Mouse (Mus musculus) left cerebral cortex, adult 2 months (tissue): Measurements from ENCODE around the gene Actr3b. TPM values are rescaled to one million over a fixed set of nuclear protein-coding genes. Genes with fewer than 3 reads are reported as not detected.
"Not testable (repeated sequence)": the region's sequence is repeated elsewhere in the genome, so short reads cannot be mapped to it uniquely, and the experiment has no call there.

Source experiments
- DNase-seq, 2 experiments: peaks; one replicate each; pipeline ENCODE4 v3.0.0; 2021 to 2022; ENCODE audit warnings: low spot score in 2 of 2, mixed read lengths in 1 of 2; ENCODE audit errors: extremely low spot score in 1 of 2
- H3K27ac ChIP-seq: fragments of 200-600 bp; 2 replicates; pipeline ENCODE4 v1.8.1; 2022
- H3K4me3 ChIP-seq: fragments of 200-600 bp; 2 replicates; pipeline ENCODE4 v1.8.1; 2022
- CTCF ChIP-seq: fragments of 200-600 bp; IDR thresholded peaks from 2 replicates; pipeline ENCODE4 v1.8.1; 2022; ENCODE audit warnings: antibody characterized with exemption, mild to moderate bottlenecking, moderate library complexity
- intact Hi-C: fragments of 180-260 bp; cut with DNase I; formaldehyde crosslinking; loops from one replicate; pipeline ENCODE4 v1.15.1; 2025
- long read RNA-seq, 2 experiments: library from polyadenylated mRNA; stranded (forward); transcript quantifications; one replicate each; pipeline ENCODE4 v2.0.0; 2021; ENCODE audit warnings: borderline mapping rate in 2 of 2
- total RNA-seq, 2 experiments: library from RNA; stranded (reverse); gene quantifications; 2 replicates each; pipeline ENCODE4 v1.2.3; 2021

The Actr3b gene
- total RNA-seq: 100 to 1,000 TPM; 110 to 123 TPM
- long read RNA-seq, experiment 1, transcript Actr3b-202 (11 exons, 2,031 nt): minor isoform, 51 of 186 reads
- long read RNA-seq, experiment 1, transcript Actr3b-201 (12 exons, 1,712 nt): major isoform, 89 of 186 reads
- long read RNA-seq, experiment 1, partial matches to known transcripts: 31 of 186 reads
- long read RNA-seq, experiment 1, other reads (novel, unspliced or antisense): 15 of 186 reads
- long read RNA-seq, experiment 2, transcript Actr3b-202 (11 exons, 2,031 nt): minor isoform, 39 of 118 reads
- long read RNA-seq, experiment 2, transcript Actr3b-201 (12 exons, 1,712 nt): major isoform, 52 of 118 reads
- long read RNA-seq, experiment 2, partial matches to known transcripts: 3 of 118 reads
- long read RNA-seq, experiment 2, other reads (novel, unspliced or antisense): 24 of 118 reads

- DNase-seq: peak; percentile 90
- intact Hi-C loops: loop anchor here (2.0 to 5.0 kb wide), 4 partner anchors 15 to 261 kb away; partner anchors contain the start of gene Kmt2c
These were observed at the start of gene Actr3b for GRCm38 (mm10) chr5:25759460-25760409. Gene Actr3b (plus strand): TSS chr5:25759997.

DNA sequence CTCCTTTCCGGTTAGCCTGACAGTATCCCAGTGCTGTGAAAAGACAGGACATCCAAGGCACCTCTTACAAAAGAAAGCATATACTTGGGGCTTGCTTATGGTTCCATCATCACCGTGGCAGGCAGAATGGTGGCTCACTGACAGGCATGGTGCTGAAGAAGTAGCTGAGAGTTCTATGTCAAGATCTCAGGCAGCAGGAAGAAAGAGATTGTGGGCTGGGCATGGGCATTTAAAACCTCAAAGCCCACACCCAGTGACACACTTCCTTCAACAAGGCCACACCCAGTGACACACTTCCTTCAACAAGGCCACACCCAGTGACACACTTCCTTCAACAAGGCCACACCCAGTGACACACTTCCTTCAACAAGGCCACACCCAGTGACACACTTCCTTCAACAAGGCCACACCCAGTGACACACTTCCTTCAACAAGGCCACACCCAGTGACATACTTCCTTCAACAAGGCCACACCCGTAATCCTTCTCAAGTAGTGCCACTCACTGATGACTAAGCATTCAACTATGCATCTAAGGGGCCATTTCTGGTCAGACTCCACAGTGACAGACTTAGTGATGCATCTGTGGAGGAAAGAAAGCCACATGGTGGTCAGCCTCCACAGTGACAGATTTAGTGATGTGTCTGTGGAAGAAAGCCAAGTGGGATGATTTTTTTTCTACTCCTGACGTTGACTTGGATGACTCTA, 46.6 kb upstream of the Actr3b start:
- H3K27ac ChIP-seq, intact Hi-C loops, H3K4me3 ChIP-seq, DNase-seq: not testable (repeated sequence)

More at GRCm38 (mm10) chr5:25759460-25760409, at the start of gene Actr3b:
- H3K27ac ChIP-seq: peak within 1 kb of the TSS; percentile 97
- H3K4me3 ChIP-seq: peak within 1 kb of the TSS; percentile 88
- no peak for TF ChIP-seq CTCF

DNA sequence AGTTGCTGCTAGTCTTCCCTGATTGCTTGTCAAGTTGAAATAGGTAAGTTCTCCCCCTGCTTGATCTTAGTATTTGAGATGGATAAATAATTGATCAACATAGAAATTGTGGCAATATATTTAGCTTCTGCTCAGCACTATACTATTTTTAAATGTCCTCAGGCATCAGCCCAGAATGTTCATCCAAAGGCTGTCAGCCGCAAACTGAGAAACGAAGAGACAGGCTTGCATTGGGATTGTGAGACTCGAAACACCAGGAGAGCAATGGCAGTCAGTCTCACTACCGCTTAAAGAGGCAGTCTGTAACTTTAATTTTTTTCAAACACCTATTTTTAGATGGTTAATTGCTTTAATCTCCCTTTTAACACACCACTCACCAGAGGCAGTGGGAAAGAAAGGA, 40.4 kb upstream of the Actr3b start:
- intact Hi-C loops: no loop called here
- Histone ChIP-seq H3K4me3 (no peak overlapping the region), H3K27ac (no peak overlapping the region)
- TF ChIP-seq CTCF: no peak
- no peak for DNase-seq

DNA sequence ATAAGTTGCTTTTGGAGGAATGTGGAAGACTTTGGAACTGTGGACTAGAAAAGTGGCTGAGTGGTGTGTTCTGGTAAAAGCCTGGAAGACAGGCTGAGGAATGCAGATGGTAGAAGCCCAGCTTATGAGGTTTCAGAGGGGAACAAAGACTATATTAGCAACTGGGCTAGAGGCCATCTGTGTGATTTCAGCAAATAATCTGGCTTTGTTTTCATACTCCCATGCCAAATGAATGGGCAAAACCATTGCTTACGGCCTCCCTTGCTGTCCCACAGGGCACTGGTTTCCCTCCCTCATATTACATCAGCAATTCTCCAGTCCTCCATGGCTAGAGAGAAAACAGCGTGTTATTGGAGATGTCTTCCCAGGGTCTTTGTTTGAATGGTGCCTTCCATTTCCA, 36.8 kb upstream of the Actr3b start:
- TF ChIP-seq CTCF: no peak
- intact Hi-C loops: no loop called here
- Histone ChIP-seq H3K4me3 (no peak overlapping the region), H3K27ac (no peak overlapping the region)
- DNase-seq: no peak

- no peak for DNase-seq
- Histone ChIP-seq H3K4me3 (no peak overlapping the region), H3K27ac (no peak overlapping the region)
- intact Hi-C loops: no loop called here
- TF ChIP-seq CTCF: no peak
These were observed 35.6 kb upstream of the Actr3b start for GRCm38 (mm10) chr5:25724134-25724675.

DNA sequence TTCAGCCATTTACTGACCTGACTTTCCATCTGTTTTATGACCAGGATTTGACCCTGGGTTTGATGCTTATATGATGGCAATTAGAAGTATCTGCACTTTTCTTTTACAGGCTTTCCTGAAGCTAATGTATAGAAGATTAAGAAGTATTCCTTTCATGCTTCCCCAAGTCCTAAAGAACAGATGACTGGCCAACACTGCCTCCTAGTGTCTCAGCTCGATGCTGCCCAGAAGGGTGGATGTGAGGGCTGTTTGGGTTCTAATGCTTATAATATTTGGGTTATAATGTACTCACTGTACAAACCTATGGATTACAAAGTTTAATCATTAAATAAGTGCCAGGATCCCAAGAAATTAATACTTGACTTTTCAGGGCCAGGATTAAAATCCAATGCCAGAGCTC, 25.5 kb upstream of the Actr3b start:
- TF ChIP-seq CTCF: peak; percentile 82
- H3K4me3 ChIP-seq: no peak overlapping the region
- no peak overlapping the region for H3K27ac ChIP-seq
- peak; percentile 29 to 55 for DNase-seq
- intact Hi-C loops: loop anchor here (5.0 kb wide), 1 partner anchor 297 kb away; no protein-coding TSS in a partner anchor

GRCm38 (mm10) chr5:25735861-25736260, 23.9 kb upstream of the Actr3b start:
- H3K27ac ChIP-seq: no peak overlapping the region
- peak; percentile 37 to 70 for DNase-seq
- TF ChIP-seq CTCF: no peak
- no peak overlapping the region for H3K4me3 ChIP-seq
- intact Hi-C loops: loop anchor here (5.0 kb wide), 1 partner anchor 314 kb away; no protein-coding TSS in a partner anchor

- no peak for DNase-seq
- no peak for TF ChIP-seq CTCF
- Histone ChIP-seq H3K4me3 (no peak overlapping the region), H3K27ac (no peak overlapping the region)
- intact Hi-C loops: loop anchor here (5.0 kb wide), 1 partner anchor 316 kb away; no protein-coding TSS in a partner anchor
These were observed 21.3 kb upstream of the Actr3b start for GRCm38 (mm10) chr5:25738448-25738847.

DNA sequence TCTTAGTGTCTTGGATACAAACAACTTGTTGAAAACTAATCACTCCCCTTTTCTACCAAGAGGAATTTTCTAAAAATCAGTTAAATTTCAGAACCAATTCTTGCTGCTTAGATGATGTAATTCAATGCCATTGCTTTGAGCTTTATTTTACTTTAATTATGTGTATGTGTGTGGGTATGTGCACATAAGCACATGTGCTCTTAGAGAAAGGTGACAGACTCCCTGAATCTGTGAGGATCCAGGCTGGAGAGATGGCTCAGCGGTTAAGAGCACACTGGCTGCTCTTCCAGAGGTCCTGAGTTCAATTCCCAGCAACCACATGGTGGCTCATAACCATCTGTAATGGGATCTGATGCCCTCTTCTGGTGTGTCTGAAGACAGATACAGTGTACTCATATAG, 20.9 kb upstream of the Actr3b start:
- intact Hi-C loops: loop anchor here (5.0 kb wide), 1 partner anchor 317 kb away; no protein-coding TSS in a partner anchor
- DNase-seq: not testable (repeated sequence)

DNA sequence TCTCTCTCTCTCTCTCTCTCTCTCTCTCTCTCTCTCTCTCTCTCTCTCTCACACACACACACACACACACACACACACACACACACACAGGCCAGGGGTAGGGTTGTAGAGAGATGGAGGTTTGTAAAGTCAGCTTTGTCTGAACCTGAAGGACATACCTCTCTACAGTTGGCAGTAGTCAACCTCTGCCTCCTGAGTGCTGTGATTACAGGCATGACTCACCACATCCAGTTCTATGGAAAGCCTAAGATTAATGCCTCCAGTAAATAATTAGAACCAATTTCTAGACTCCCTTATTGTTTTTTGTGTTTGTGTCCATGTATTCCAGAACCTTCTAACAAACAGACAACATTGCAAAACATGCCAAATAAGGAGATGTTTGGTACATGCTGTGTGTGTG, 11.9 kb upstream of the Actr3b start:
- Histone ChIP-seq H3K27ac (no peak overlapping the region), H3K4me3 (no peak overlapping the region)
- intact Hi-C loops: no loop called here
- no peak for TF ChIP-seq CTCF
- no peak for DNase-seq

More for the DNA sequence above, 20.9 kb upstream of the Actr3b start:
- not testable (repeated sequence) for H3K27ac ChIP-seq, H3K4me3 ChIP-seq

DNA sequence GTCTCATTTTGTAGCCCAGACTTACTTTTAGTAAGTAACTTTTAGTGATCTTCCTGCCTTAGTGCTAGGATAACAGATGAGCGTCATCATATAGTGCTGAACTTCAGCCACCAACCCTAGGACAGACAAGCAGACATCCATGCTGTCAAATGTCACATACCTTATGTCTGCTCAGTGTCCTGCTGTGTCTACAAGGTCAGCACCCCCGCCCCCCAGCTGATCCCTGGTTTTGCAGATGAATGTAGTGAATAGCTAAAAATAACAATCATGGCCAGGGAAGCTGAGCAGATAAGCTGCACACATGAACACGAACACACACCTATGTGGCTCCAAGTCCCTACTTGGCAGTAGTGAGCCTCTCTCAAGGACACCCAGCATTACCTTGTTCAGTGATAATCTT, 11.2 kb upstream of the Actr3b start:
- no peak for DNase-seq
- intact Hi-C loops: no loop called here
- Histone ChIP-seq H3K27ac (no peak overlapping the region), H3K4me3 (no peak overlapping the region)
- TF ChIP-seq CTCF: no peak
